Mouse (Mus musculus) embryonic facial prominence, embryonic 12.5 days (tissue): Measurements from ENCODE around the gene Rasal2. TPM values are rescaled to one million over a fixed set of nuclear protein-coding genes. Genes with fewer than 3 reads are reported as not detected.
A peak's percentile ranks its signal among the peaks of the same experiment; 100 is the strongest.
"Not testable (repeated sequence)": the region's sequence is repeated elsewhere in the genome, so short reads cannot be mapped to it uniquely, and the experiment has no call there.

ENCODE experiments used
- ATAC-seq: fragments of 200-750 bp; cut with Nextera tagmentation; 2 replicates; pipeline ENCODE4 v1.8.0; 2017; ENCODE audit not compliant: insufficient number of reproducible peaks, insufficient read depth, low FRiP score, low TSS enrichment
- H3K27ac ChIP-seq: fragments of 300-500 bp; sonication (generic); 2 replicates; pipeline ENCODE4 v1.5.1; 2016; ENCODE audit warnings: mild to moderate bottlenecking
- H3K27me3 ChIP-seq: fragments of 300-500 bp; sonication (generic); 2 replicates; pipeline ENCODE4 v1.6.1; 2016; ENCODE audit warnings: mild to moderate bottlenecking, moderate library complexity
- H3K36me3 ChIP-seq: fragments of 300-500 bp; sonication (generic); 2 replicates; pipeline ENCODE4 v1.6.1; 2016; ENCODE audit warnings: mild to moderate bottlenecking
- H3K4me1 ChIP-seq: fragments of 300-500 bp; sonication (generic); 2 replicates; pipeline ENCODE4 v1.6.1; 2016
- H3K4me2 ChIP-seq: fragments of 300-500 bp; sonication (generic); replicated peaks from 2 replicates; pipeline ENCODE4 v1.6.1; 2016; ENCODE audit warnings: mild to moderate bottlenecking, moderate library complexity
- H3K4me3 ChIP-seq: fragments of 300-500 bp; sonication (generic); 2 replicates; pipeline ENCODE4 v1.5.1; 2016; ENCODE audit warnings: mild to moderate bottlenecking
- H3K9ac ChIP-seq: fragments of 300-500 bp; sonication (generic); 2 replicates; pipeline ENCODE4 v1.6.1; 2016; ENCODE audit warnings: mild to moderate bottlenecking, moderate library complexity
- H3K9me3 ChIP-seq: fragments of 300-500 bp; sonication (generic); 2 replicates; pipeline ENCODE4 v1.6.1; 2016; ENCODE audit warnings: mild to moderate bottlenecking, moderate library complexity
- WGBS: fragments of 180-500 bp; shearing (Covaris S2); methylation state at CpG from one replicate; pipeline ENCODE4 v1.1.7; 2016; 5-methylcytosine and 5-hydroxymethylcytosine counted together
- polyA plus RNA-seq: library from polyadenylated mRNA; unstranded; fragments of >200 nt; fragmentation: Nextera tagmentation; extraction: Ambion mirVana; gene quantifications from 2 replicates; pipeline ENCODE4 v1.2.1, GENCODE M21; 2016

Rasal2 gene
- polyA plus RNA-seq, 1 experiment from 2014 or later = 16.2 TPM

DNA sequence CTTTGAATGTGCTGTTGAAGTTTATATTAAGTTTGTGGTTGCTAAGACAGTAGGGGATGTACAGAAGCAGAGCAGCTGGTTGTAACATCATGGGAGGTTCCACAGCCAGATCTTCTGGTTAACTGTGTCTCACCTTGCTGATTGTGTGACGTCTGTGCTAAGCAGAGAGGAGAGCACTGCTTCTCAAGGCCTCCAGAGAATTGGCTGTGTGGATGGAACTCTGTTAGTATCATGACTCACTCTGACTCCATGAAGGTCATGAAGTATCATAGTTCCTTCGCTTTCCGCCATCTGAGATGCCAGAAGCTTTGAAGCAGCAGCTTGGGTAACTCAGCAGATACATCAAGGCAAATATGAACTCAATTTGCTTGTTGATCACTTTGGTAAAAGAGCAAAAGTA is 144.5 kb downstream of the Rasal2 start:
- WGBS = 86% methylated on average over 3 of the region's 3 CpGs
- no peaks in the 10 kb centered on the region for H3K4me1 ChIP-seq
- H3K4me2 ChIP-seq = no peak overlapping the region
- no peaks in the 10 kb centered on the region for H3K27me3 ChIP-seq
- no peak overlapping the region for H3K4me3 ChIP-seq
- no peak overlapping the region for H3K27ac ChIP-seq
- H3K9ac ChIP-seq = no peak overlapping the region
- no peaks in the 10 kb centered on the region for H3K9me3 ChIP-seq
- no peak for ATAC-seq
- no peaks in the 10 kb centered on the region for H3K36me3 ChIP-seq

DNA sequence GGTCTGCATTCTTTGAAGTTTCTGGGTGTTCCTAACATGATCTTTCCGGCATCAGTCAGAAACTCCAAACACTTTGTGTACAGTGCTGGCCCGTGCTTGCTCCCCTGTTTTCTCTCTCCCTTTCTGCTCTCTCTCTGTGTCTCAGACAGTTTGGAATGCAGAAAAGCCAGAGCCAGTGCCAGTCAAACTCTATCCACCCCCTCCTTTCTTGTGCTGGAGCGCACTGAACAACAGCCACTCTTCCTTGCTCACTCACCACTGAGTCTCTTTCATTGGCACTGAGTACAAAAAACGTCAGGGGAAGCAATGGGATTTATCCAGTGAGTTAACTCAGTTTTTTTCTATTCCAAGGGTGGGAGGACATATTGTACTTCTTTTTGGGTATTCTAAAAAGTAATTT is 155.8 kb downstream of the Rasal2 start:
- Histone ChIP-seq H3K27me3 (no peaks in the 10 kb centered on the region), H3K27ac (no peak overlapping the region), H3K9ac (no peak overlapping the region), H3K4me1 (no peaks in the 10 kb centered on the region), H3K36me3 (no peaks in the 10 kb centered on the region), H3K9me3 (no peaks in the 10 kb centered on the region), H3K4me3 (no peak overlapping the region), H3K4me2 (no peak overlapping the region)
- ATAC-seq = peak; percentile 64; the same call in 1 of the 2 replicates
- WGBS = 19% methylated on average over 4 of the region's 4 CpGs

DNA sequence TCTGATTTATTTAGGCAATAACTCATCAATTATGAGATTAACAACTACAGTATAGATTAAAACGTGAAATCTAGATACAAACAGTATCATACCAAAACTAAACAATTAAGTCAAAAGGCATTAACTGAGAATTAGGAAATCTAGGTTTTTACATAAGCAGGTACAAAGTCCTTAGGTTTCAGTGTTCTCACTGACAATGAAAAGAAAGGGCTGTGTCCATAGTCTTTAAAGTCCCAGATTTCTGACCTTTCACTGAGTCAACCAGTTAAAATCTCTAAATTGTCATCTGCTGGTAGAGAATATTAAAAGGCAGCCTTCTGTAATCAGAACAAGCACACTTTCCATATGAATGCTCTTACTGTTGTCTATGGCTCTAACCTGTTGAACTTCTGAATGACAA is 156.6 kb downstream of the Rasal2 start:
- 77% methylated on average over 1 of the region's 1 CpGs for WGBS
- H3K27ac ChIP-seq = no peak overlapping the region
- no peaks in the 10 kb centered on the region for H3K27me3 ChIP-seq
- H3K4me2 ChIP-seq = no peak overlapping the region
- H3K9me3 ChIP-seq = no peaks in the 10 kb centered on the region
- no peak for ATAC-seq
- no peak overlapping the region for H3K9ac ChIP-seq
- H3K36me3 ChIP-seq = no peaks in the 10 kb centered on the region
- H3K4me1 ChIP-seq = no peaks in the 10 kb centered on the region
- no peak overlapping the region for H3K4me3 ChIP-seq

GRCm38 (mm10) chr1:157253600-157254490 is 158.6 kb downstream of the Rasal2 start:
- no peak overlapping the region for H3K9ac ChIP-seq
- no peaks in the 10 kb centered on the region for H3K36me3 ChIP-seq
- no peak for ATAC-seq
- no peaks in the 10 kb centered on the region for H3K27me3 ChIP-seq
- no peaks in the 10 kb centered on the region for H3K4me1 ChIP-seq
- WGBS = 66% methylated on average over 9 of the region's 9 CpGs
- no peak overlapping the region for H3K4me2 ChIP-seq
- no peak overlapping the region for H3K4me3 ChIP-seq
- H3K27ac ChIP-seq = no peak overlapping the region
- H3K9me3 ChIP-seq = no peaks in the 10 kb centered on the region

DNA sequence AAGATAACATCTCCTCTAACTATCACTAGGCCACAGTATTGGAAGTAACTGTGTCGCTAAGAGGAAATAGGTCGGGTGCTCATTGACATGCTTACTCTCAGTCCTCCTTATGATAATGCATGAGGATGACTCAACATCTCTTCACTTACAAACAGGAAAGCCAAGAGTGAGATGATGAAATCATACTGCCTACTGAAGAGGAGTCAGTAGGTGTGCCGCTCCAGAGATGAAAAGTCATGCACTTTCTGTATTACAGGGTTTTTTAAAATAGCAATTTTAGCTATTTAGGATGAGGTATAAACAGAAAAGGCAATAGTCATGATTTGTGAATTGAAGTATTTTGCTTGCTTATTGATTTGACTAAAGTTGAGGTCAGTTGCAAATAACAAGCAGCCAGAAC is 164.3 kb downstream of the Rasal2 start:
- 90% methylated on average over 3 of the region's 3 CpGs for WGBS

GRCm38 (mm10) chr1:157247341-157247740 is 165.1 kb downstream of the Rasal2 start:
- no peak overlapping the region for H3K27ac ChIP-seq
- H3K4me2 ChIP-seq = no peak overlapping the region
- no peak overlapping the region for H3K4me3 ChIP-seq
- H3K27me3 ChIP-seq = no peaks in the 10 kb centered on the region
- WGBS = 76% methylated on average over 3 of the region's 3 CpGs
- no peaks in the 10 kb centered on the region for H3K36me3 ChIP-seq
- peaks cover 8% of the 10 kb centered on the region; the same call in 1 of the 2 replicates for H3K4me1 ChIP-seq
- no peak for ATAC-seq
- no peak overlapping the region for H3K9ac ChIP-seq
- no peaks in the 10 kb centered on the region for H3K9me3 ChIP-seq

More for the DNA sequence above, 164.3 kb downstream of the Rasal2 start:
- no peaks in the 10 kb centered on the region for H3K36me3 ChIP-seq
- no peak overlapping the region for H3K9ac ChIP-seq
- H3K9me3 ChIP-seq = no peaks in the 10 kb centered on the region
- no peak overlapping the region for H3K4me3 ChIP-seq
- peaks cover 8% of the 10 kb centered on the region; the same call in 1 of the 2 replicates for H3K4me1 ChIP-seq
- no peak for ATAC-seq
- H3K27me3 ChIP-seq = no peaks in the 10 kb centered on the region
- H3K4me2 ChIP-seq = no peak overlapping the region
- H3K27ac ChIP-seq = no peak overlapping the region

DNA sequence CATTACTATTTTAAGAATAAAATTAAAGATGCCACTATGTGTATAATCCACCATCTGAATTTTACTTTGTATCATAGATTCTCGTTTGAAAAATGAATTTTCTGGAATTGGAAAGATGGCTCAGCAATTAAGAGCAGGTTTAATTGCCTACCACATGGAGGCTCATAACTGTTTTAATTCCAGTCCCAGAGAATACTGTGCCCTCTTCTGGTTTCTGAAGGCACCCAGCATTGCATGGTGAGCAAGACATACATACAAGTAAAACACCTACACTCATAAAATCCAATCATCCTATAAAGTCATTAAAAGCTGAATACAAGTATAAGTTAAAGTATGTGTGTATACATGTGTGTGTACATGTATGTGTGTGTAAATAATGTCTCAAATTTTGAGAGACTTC is 165.6 kb downstream of the Rasal2 start:
- no peaks in the 10 kb centered on the region for H3K9me3 ChIP-seq
- H3K27me3 ChIP-seq = no peaks in the 10 kb centered on the region
- H3K4me3 ChIP-seq = no peak overlapping the region
- H3K4me1 ChIP-seq = peaks cover 8% of the 10 kb centered on the region; the same call in 1 of the 2 replicates
- no peak overlapping the region for H3K4me2 ChIP-seq
- H3K27ac ChIP-seq = no peak overlapping the region
- no peak overlapping the region for H3K9ac ChIP-seq
- no peak for ATAC-seq
- 77% methylated on average over 1 of the region's 1 CpGs for WGBS
- H3K36me3 ChIP-seq = no peaks in the 10 kb centered on the region

- Histone ChIP-seq H3K4me2 (peak overlapping the region; percentile 28; the same call in 1 of the 2 replicates), H3K36me3 (no peaks in the 10 kb centered on the region), H3K9ac (no peak overlapping the region), H3K27me3 (no peaks in the 10 kb centered on the region), H3K27ac (peak overlapping the region; percentile 57; the same call in 1 of the 2 replicates), H3K4me3 (no peak overlapping the region), H3K4me1 (peaks cover 8% of the 10 kb centered on the region; the same call in 1 of the 2 replicates), H3K9me3 (no peaks in the 10 kb centered on the region)
- ATAC-seq = no peak
- 41% methylated on average over 5 of the region's 5 CpGs for WGBS
These were observed 168.0 kb downstream of the Rasal2 start for GRCm38 (mm10) chr1:157244453-157244790.

DNA sequence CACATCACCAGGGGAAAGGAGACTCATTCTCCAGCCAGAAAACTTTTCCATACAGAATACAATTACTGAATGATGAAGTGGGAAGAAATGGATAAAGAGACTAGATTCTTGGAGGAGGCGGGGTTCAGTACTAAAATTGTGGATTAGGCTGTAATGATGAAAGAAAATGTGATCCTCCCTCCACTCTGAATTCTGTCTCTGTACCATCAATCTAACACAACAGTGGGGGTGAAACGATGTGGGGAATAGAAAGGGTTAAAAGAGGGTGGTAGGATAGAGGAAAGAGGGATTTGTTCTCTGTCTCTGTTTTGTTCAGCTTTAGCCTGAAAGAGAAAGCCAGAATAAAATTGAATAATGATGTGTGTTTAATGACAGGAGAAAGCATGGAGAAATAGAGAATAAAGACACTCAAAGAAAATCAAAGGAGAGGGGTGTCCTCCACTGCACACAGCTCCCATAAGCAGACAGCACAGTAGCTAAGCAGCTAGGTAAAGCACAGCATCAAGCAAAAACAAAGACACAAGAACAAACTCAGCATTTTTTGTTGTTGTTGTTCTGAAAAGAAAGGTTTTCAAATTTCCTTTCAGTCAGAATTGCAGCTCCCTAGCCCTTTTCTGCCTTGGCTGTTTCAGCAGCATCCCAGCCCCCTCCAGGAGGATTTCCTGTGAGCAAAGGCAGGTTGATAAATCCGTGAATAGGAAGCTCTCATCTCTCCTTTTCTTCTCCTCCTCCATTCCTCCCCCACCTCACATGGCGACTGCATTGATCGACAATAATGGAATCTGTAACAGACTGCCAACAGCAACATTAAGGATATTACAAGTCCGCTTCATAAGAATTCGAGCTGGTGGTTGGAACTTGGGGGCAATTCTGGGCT is 168.6 kb downstream of the Rasal2 start:
- Histone ChIP-seq H3K4me2 (peak overlapping the region; percentile 28; the same call in 1 of the 2 replicates), H3K4me3 (no peak overlapping the region), H3K27ac (peak overlapping the region; percentile 57; the same call in 1 of the 2 replicates), H3K27me3 (no peaks in the 10 kb centered on the region), H3K9me3 (no peaks in the 10 kb centered on the region), H3K4me1 (peaks cover 8% of the 10 kb centered on the region; the same call in 1 of the 2 replicates), H3K9ac (0 out of 2 replicates have a peak overlapping the region, but pooled peaks have one; percentile 9), H3K36me3 (no peaks in the 10 kb centered on the region)
- WGBS = 47% methylated on average over 7 of the region's 7 CpGs
- ATAC-seq = no peak

DNA sequence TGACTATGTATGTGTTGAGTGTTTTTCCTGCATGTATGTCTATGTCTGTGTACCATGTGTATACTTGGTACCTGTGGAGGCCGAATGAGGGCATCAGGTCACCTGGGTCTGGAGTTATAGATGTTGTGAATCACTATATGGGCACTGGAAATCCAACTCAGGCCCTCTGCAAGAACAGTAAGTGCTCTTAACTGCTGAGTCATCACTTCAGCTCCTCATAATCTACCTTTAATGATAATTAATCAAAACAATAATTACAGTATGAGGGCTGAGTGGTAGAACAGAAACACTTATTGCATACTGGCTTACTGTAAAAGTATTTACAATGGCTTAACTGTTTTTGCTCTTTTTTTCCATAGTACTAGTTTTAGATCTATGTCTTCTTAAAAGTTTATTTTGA is 172.7 kb downstream of the Rasal2 start:
- Histone ChIP-seq H3K4me3 (no peak overlapping the region), H3K27me3 (no peaks in the 10 kb centered on the region), H3K9ac (no peak overlapping the region), H3K9me3 (no peaks in the 10 kb centered on the region), H3K36me3 (no peaks in the 10 kb centered on the region), H3K4me2 (no peak overlapping the region), H3K27ac (no peak overlapping the region), H3K4me1 (peaks cover 8% of the 10 kb centered on the region; the same call in 1 of the 2 replicates)
- ATAC-seq = no peak
- 95% methylated on average over 1 of the region's 1 CpGs for WGBS

- not testable (repeated sequence) for H3K4me1 ChIP-seq, H3K4me2 ChIP-seq, ATAC-seq, H3K27me3 ChIP-seq, H3K9me3 ChIP-seq, H3K9ac ChIP-seq, H3K27ac ChIP-seq, H3K36me3 ChIP-seq, H3K4me3 ChIP-seq
- 90% methylated on average over 4 of the region's 4 CpGs for WGBS
These were observed 175.6 kb downstream of the Rasal2 start for GRCm38 (mm10) chr1:157236650-157237344.
